Mouse (Mus musculus) T-helper 2 cell (primary cell): ENCODE measurements around the gene Rarres2.

Experiments
- in situ Hi-C: fragments of 300-600 bp; cut with MboI, MseI; formaldehyde crosslinking; loops from one replicate; pipeline ENCODE4 v1.15.1; 2025; ENCODE audit warnings: high pct_unique_total_duplicates

Gene Rarres2

GRCm38 (mm10) chr6:48581257-48581656, 8.7 kb upstream of the Rarres2 start:
- in situ Hi-C loops = loop anchor here (5.0 kb wide), 1 partner anchor 61 kb away; no protein-coding TSS in a partner anchor

DNA sequence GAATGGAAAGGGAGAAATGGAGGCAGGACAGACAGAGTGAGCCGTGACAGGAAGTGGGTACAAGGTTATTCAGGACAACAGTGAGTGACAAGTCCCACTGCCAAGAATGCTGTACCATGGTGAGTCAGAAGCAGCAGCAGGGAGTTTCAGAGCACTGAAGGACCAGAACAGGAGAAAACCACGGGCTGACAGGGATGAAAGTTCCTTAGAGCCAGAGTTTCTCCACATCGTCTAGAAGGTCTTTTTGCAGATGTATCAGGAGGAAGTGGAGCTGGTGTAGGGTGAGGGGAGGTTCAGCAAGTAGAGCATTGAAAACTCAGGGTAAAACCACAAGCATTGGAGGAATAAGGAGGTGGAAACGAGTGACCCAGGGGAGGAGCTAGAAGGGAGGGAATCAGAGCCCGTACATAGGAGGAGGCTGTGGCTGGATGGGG, 6.6 kb upstream of the Rarres2 start:
- in situ Hi-C loops = no loop called here

DNA sequence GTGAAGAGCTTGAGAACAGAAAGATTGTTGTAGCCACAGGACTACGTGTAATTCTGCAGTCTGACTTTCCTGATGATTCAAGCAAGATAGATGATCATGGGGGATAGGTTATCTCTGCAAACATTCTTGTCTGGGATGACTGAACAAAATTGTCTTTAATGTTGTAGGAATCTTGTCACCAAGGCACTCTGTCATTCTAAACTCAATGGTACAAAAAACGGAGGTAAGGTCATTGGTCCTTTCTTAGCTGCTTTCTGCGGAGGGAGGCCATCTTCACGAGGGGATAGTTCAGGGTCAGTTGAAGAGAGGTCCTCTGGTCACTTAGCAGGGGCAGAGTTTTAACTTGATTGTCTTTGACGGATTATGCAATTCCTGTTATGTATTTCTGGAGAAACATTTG, 6.1 kb upstream of the Rarres2 start:
- in situ Hi-C loops = no loop called here

DNA sequence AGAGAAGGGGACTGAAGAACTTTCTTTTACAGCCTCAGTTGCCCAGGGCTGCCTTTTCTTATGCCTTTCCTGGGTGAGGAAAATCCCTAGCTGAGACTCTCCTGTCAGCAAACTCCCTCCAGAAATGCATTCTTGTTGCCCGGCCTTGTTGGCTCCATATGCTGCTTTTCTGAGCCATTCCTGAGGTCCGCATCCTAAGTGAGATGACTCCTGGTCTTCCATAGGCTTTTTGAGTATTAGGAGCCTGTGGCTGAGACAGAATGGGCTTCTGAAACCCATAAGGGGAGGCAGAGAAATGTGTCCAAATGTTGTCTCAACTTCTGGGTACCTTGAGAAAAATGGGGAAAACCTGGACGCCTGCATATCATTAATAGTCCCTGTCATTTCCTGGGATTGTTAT, 1.4 kb upstream of the Rarres2 start:
- in situ Hi-C loops = no loop called here

GRCm38 (mm10) chr6:48573280-48573679, 691 bp upstream of the Rarres2 start:
- in situ Hi-C loops = no loop called here

GRCm38 (mm10) chr6:48572014-48572413, 575 bp downstream of the Rarres2 start:
- in situ Hi-C loops = no loop called here

- in situ Hi-C loops = loop anchor here (5.0 kb wide), 1 partner anchor 52 kb away; no protein-coding TSS in a partner anchor
Observed at GRCm38 (mm10) chr6:48569065-48569807, 3.4 kb downstream of the Rarres2 start.

DNA sequence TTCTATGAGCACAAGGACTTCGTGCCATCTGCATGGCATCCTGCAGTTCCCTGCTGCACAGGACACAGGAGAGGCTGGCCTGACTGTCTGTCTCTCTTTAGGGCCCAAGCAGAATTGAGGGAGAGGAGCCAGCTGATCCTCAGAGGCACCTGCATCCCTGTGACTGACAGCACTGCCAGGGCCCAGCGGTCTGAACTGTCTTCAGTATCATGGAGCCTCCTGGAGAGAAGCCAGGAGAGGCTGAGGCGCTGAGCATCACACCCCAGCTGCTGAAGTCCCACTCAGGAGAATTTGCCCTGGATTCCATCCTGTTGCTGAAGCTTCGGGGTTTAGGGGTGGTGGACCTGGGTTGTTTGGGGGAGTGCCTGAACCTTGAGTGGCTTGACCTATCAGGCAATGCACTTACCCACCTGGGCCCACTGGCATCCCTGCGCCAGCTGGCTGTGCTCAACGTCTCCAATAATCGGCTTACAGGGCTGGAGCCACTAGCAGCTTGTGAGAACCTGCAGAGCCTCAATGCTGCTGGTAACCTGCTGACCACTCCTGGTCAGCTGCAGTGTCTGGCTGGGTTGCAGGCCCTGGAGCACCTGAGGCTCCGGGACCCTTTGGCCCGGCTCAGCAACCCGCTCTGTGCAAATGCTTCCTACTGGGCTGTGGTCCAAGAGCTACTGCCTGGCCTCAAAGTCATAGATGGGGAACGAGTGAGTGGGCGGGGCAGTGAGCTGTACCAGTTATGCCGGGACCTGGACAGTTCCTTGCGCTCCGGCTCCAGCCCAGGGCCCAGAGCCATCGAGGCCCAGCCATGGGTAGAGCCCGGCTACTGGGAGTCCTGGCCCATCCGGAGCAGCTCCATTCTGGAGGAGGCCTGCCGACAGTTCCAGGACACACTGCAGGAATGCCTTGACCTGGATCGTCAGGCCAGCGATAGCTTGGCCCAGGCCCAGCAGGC, 4.3 kb downstream of the Rarres2 start:
- in situ Hi-C loops = loop anchor here (5.0 kb wide), 1 partner anchor 51 kb away; no protein-coding TSS in a partner anchor

GRCm38 (mm10) chr6:48566312-48566711, 6.3 kb downstream of the Rarres2 start:
- in situ Hi-C loops = loop anchor here (5.0 kb wide), 1 partner anchor 49 kb away; no protein-coding TSS in a partner anchor

- in situ Hi-C loops = loop anchor here (5.0 kb wide), 1 partner anchor 49 kb away; no protein-coding TSS in a partner anchor
Observed at GRCm38 (mm10) chr6:48565693-48566310, 6.8 kb downstream of the Rarres2 start.

DNA sequence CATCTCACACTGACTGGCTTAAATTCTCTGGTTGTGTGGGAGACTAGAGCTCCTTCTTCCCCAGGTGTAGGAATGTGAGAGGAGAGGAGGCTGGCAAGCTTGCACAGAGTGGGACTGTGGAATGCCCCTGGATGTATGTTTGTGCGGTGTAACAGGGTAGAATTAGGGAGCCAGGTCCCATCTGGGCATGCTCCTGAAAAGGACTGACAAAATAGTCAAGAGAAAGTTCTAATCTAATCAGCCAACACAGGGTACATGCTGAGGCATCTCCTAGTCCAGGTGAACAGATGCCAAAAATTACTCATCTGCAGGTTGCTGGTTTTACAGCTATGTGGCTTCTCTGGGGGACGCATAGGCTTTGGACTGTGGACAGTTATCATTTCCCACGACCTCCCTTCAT, 16.6 kb downstream of the Rarres2 start:
- in situ Hi-C loops = no loop called here

GRCm38 (mm10) chr6:48555104-48555890, 17.3 kb downstream of the Rarres2 start:
- in situ Hi-C loops = no loop called here

DNA sequence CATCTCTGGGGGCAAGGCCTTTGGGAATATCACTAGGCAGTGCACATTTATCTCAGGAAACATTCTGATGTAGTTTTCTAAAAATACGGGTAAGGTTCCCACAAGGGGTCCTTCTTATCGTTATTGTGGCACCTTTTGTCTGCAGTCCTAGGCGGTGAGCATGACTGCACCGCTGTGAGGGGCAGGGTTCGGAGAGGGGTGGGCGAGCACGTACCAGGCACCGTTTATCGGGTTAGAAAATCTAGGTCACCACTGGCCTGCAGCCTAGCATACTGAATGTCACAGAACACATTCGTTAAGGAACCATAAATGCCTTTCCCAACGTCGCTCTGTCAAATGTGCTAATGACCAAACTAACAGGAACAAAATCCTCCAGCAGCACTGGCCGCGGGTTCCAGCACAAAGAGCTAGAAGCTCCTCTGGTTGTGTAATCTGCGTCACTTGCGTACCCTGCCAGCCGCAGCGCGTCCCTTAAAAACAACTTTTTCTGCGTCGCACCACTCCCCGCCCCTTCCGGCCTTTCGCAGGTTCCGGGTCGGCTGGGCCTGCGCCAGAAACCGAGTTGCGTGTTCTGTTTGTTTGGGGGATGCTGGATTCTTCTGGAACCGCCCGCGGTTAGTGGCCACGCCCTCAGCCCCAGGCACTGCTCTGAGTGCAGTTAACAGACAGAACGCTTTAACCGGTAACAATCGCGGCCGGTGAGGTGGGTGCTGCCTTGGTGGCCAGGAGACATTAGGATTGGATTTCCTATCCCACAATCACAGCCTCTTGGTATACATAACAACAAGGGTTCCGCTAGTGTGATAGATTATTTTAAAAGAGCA, 18.1 kb downstream of the Rarres2 start, which contains the start of gene Lrrc61:
Gene Lrrc61, plus strand, starts transcription at position 517 of the 824 bp plus-strand sequence.
- in situ Hi-C loops = no loop called here

GRCm38 (mm10) chr6:48553819-48554218, 18.8 kb downstream of the Rarres2 start:
- in situ Hi-C loops = no loop called here

GRCm38 (mm10) chr6:48552918-48553317, 19.7 kb downstream of the Rarres2 start:
- in situ Hi-C loops = no loop called here

DNA sequence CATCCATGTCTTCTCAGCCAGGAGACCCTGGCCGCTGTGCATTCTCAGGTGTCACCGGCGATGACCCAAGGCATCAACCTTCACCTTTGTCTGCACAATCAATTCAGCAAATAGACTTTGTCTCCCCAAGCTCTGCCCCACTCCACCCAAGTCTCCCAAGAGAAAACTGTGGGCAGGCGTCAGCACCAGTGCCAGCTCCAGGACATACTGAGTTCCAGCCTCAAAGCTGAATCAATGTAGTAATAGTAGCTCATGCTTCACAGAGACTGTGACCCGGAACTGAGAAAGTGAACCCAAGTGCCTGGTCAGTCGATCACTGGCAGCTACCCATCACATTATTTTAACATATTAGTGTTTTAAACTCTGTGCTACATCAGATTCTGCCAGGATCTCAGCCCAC, 24.3 kb downstream of the Rarres2 start:
- in situ Hi-C loops = loop anchor here (10.0 kb wide), 1 partner anchor 374 kb away; no protein-coding TSS in a partner anchor

DNA sequence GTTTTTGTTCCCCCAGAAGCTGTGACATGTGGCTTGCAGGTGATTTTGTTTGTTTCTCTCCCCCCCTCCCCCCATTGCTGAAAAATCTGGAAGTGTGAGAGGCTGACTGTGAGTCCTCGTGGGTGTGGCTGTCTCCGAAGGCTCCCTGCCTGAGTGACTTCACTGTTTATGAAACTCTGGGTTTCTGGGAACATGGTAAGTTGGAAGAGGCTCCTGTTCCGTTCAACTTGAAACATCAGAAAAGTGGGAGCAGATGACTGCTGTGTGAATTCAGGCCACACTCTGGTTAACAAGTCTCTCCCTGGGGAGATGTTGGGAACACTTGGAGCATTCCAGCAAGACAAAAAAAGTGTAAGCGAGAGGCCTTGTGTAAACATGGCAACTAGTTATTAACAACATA, 25.7 kb downstream of the Rarres2 start:
- in situ Hi-C loops = loop anchor here (10.0 kb wide), 1 partner anchor 372 kb away; no protein-coding TSS in a partner anchor

GRCm38 (mm10) chr6:48546271-48546670, 26.3 kb downstream of the Rarres2 start:
- in situ Hi-C loops = loop anchor here (10.0 kb wide), 1 partner anchor 371 kb away; no protein-coding TSS in a partner anchor

DNA sequence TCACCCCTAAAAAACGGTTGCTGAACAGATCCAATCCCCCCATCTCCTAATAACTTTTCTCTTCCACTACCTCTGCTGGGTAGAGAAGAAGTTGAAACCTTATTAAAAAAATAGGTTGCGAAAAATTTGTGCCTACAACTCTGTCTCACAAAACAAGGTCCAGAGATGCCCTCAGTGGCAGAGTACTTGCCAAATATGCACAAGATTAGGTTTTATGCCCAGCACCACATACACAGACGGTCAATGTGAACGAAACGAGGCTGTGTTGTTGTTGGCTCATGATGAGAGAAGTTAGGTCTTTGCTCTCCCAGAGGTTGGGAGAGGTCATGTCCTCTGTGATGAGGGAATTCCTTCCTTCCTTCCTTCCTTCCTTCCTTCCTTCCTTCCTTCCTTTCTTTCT, 27.3 kb downstream of the Rarres2 start:
- in situ Hi-C loops = loop anchor here (10.0 kb wide), 1 partner anchor 370 kb away; no protein-coding TSS in a partner anchor

DNA sequence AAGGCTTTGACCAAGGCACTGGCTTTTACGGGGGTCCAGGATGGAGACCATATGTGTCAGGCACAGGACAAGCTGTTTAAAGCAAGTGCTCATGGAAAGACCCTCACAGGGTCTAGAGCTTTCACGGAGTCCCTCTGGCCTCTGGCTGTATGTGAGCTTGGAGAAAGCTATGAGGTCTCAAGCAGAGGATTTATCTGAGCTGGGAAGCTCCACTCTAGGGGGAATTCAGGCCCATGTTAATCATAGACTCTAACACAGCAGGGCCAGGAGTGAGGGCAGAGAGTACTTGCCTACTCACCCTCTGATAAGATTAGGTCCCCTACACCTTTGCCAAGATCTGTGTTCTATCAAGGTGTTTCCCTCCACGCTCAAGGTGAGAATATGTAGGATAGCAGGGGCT, 30.0 kb downstream of the Rarres2 start:
- in situ Hi-C loops = loop anchor here (5.0 to 10.0 kb wide), 2 partner anchors 95 to 368 kb away; no protein-coding TSS in a partner anchor
